Comparison of ENCODE assay signal across 10 mouse cellular contexts in the genomic region with DNA sequence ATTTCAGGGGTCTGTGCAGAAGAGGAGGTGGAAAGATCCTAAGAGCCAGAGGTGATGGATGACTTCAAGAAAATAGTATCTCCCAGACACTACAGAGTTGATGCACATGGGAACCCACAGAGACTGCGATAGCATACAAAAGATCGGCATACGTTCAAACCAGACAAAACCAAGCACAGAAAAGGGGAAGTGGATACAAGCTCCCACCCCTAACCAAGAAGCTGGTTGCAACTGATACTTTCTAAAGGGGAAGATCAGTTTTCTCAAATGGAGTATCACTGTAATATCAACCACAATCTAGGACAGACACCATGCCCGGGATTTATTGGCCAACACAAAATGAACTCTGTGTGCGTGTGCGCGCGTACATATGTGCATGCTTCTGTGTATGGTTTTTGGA.
"Had no signal": no experiment of that assay in that cellular context is flagged by ENCODE, and none has a peak within 500 bp of the region (broad histone marks: within the 10 kb centered on the region; RNA-seq: fewer than 3 reads in every experiment).

No protein-coding gene starts in this region.

- H3K27me3 ChIP-seq: limb, embryonic 15.5 days; liver, embryonic 12.5 days; midbrain, embryonic 13.5 days; neural tube, embryonic 15.5 days had no signal

- ATAC-seq: intestine, embryonic 16.5 days; liver, embryonic 12.5 days; midbrain, embryonic 13.5 days had no signal

- DNase-seq: kidney, adult 2 months; lung, embryonic 14.5 days; lung, postnatal 10 days; lung, postnatal 4 days; thymus, postnatal 4 days had no signal

- H3K36me3 ChIP-seq: limb, embryonic 15.5 days; liver, embryonic 12.5 days; midbrain, embryonic 13.5 days; neural tube, embryonic 15.5 days had no signal
